Mouse (Mus musculus) liver, adult 2 months (tissue): ENCODE results near the gene Gm3448.
"Not testable (repeated sequence)": the region's sequence is repeated elsewhere in the genome, so short reads cannot be mapped to it uniquely, and the experiment has no call there.

Experiments
- CTCF ChIP-seq: fragments of 200-500 bp; IDR thresholded peaks from 2 replicates; pipeline ENCODE4 v1.5.1; 2011; ENCODE audit warnings: low read depth, low read length, control low read depth
- POLR2A ChIP-seq: fragments of 200-500 bp; IDR thresholded peaks from 2 replicates; pipeline ENCODE4 v1.6.1; 2011; ENCODE audit warnings: low read length, control low read depth; ENCODE audit not compliant: insufficient read depth; ENCODE audit errors: extremely low read depth

DNA sequence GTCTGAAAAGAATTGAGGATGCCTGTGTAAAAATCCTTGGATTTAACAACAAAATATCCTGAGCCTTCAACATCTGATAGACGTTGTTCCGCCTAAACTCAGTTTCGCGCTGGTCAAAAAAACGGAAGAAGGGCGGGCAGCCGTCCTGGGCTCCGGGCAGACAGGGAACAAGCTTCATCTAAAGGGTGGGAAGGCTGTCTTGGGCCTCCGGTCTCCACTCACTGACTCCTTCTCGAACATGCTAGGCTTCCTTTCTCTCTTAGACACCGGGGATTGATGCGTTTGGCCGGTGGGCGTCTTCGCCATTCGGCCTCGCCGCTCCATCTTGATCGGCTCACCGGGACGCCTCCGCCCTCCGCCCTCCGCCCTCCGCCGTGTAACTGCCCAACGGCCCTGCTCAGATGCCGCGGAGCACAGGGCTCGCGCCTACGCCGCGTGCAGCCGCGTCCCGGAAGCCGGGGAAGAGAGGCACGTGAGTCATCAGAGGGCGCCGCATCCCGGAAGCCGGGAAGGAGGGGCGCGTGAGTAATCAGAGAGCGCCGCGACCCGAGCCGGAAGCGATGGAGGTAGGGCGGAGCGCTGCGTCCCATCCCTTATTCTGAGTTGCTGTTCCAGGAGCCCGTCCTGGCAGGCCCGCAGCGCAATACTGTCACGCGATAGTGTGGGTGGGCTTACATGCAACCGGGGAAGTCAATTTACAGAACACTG, 31.5 kb downstream of the Gm3448 start, which contains the start of gene Gm3435:
- TF ChIP-seq POLR2A, CTCF: not testable (repeated sequence)
